Mouse (Mus musculus) kidney, adult 9 months (tissue): ENCODE measurements around the gene BC017158.

Source experiments
- DNase-seq: peaks from one replicate; pipeline ENCODE4 v3.0.0; 2022

Gene BC017158

DNA sequence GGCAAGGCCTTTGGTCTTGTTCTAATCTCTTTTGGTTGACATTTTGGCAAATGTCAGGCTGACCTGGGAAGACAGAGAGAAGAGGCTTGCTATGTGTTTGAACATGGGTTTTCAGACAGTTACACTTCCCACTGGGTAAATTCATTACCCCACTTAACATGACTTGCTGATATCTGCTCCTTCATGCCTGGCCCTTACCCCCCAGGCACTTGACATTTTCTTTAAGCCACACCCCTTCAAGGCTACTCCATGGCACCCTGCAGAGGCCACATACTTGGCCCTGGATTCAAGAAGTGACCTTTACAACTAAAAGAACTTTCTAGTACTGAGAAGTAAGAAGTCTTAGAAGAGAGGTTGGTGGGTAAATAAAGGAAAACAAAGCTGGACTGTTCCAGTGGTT is 9.9 kb upstream of the BC017158 start:
- DNase-seq: no peak

- DNase-seq: peak; percentile 49
These were observed 6.9 kb upstream of the BC017158 start for GRCm38 (mm10) chr7:128304907-128305306.

- DNase-seq: no peak
These were observed 6.2 kb upstream of the BC017158 start for GRCm38 (mm10) chr7:128304198-128304597.

GRCm38 (mm10) chr7:128302151-128302550 is 4.2 kb upstream of the BC017158 start:
- DNase-seq: no peak

DNA sequence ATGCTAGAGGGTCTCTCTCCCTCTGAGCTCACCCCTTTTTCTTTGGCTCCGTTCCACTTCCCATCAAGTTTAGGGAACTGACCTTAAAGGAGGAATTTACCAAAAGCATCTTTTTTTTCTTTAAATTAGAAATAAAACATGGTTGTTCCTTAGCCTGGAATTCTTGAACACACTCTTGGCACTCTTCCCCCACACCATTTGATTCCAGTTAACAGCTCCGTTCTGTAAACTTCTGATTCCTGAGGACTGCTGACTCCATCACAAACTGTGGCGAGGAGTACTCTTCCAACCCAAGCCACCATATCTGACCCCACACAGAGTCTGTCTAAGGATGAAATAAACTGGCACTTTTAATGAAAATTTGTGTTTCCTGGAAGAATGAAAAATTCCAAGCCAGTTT is 3.0 kb upstream of the BC017158 start:
- DNase-seq: no peak

GRCm38 (mm10) chr7:128298481-128299342 is 742 bp upstream of the BC017158 start:
- DNase-seq: no peak

DNA sequence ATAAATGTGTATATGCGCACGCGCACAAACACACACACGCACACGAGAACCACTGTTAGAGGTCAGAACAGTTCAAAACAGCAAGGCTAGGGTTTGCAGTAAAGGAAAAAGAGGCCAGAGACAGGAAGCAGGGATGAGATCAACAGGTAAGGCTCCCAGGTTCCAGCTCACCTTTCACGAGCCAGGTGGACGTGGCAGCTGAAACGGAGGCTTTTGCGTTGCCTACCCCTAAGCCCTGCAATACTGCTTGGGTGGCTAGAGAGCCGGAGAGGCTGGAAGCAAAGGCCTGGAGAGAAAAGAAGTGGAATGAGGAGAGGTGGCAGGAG is 716 bp downstream of the BC017158 start:
- DNase-seq: no peak

- no peak for DNase-seq
These were observed 1.5 kb downstream of the BC017158 start for GRCm38 (mm10) chr7:128296514-128296913.

GRCm38 (mm10) chr7:128294785-128295184 is 3.2 kb downstream of the BC017158 start:
- no peak for DNase-seq

DNA sequence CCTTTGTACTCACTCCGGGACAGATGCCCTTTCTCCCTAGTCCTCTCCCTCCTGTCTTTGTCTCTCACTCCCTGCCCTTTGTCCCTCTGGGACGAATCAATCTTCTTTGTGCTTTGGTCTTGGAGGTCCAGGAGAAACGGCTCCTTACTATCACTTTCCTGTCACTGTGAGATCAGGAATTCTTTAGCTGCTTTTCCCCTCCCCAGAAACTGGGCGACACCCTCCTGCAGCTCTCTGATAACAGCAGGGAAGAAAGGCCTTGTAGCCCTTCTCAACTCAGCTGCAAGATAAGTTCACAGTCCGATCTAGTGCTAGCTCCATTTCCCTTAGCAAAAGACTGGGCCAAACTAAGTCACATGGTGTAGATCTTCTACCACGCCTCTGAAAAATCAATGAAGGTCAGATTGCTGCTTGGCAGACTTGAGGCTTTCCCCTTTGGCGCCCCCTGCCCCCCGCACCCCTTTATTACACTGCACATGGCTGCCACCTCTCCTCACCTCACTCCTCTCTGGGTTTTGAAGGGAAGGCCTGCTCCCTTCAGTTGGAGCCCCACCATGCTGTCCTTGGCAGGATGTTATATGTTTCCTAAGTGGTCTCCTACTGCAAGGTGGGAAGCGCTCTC is 8.9 kb downstream of the BC017158 start:
- no peak for DNase-seq

- no peak for DNase-seq
These were observed 12.9 kb downstream of the BC017158 start for GRCm38 (mm10) chr7:128285060-128285459.

DNA sequence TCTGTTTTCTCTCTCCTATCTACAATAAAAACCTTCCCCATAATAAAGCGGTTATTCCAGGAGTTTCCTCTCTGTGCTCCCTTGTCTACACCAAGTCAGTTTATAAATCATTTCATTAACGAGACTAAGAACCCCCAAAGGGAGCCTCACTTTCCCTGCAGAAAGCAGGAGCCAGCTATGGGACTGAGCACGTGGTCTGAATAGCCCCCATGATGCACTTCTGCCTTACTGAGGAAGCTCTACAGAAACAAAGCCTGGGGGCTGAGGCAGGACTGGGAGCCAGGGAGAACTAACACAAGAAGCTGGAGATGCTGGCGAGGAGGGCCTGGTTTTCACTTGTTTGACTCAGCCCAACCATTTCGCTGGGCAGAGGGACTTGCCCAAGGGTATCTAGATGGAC is 13.9 kb downstream of the BC017158 start:
- DNase-seq: no peak

DNA sequence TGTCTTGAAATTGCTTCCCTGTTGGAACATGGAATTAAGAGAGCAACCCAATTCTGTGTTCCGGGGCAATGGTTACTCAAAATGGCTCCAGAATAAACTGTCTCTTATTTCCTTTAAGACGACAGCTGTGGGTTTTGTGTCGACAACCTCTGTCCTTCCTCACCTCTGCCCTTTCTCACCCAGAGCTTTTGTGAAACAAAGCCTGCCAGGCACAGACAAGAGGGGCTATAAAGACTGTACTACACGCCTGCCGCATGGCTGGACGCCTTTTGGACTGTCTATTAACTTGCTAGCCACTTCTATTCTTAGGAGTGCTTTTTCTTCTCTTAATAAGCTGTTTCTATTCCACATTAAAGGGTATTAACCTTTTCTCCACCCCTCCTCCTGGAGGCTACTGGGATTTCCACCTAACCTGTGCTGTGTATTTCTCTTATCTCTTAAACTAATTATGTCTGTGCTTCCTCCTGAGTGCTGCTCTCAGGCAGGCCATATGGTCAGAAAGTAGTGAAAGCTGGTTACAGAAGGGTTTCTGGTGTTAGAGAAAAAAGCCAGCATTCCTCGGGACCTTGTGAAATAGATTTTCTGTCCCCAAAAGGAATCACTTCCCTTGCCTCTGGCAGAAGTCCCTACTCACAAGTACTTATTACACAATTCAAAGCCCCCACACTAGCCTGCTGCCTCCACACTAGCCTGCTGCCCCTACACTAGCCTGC is 15.3 kb downstream of the BC017158 start:
- DNase-seq: no peak

- no peak for DNase-seq
These were observed 16.2 kb downstream of the BC017158 start for GRCm38 (mm10) chr7:128281765-128282164.

DNA sequence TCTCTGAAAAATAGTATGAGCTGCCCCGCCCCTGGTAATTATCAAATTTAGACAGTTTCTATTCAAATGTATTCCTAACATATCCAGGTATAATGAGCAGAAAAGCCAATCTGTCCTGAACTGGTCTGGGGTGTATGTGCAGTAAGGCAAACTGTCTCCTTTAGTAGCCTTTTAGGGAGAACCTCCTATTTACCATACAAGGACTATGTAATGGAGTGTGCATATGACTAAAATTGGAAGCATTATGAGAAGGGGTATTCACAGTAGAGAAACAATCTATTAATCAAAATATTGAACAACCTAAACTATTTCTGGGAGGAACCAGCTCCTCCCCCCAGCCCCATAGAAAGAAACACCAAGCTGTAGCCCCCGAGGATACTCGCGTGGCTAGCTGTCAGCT is 18.2 kb downstream of the BC017158 start:
- no peak for DNase-seq

- no peak for DNase-seq
These were observed 21.9 kb downstream of the BC017158 start for GRCm38 (mm10) chr7:128276051-128276450.

- no peak for DNase-seq
These were observed 26.5 kb downstream of the BC017158 start for GRCm38 (mm10) chr7:128271496-128271895.

GRCm38 (mm10) chr7:128270431-128270850 is 27.5 kb downstream of the BC017158 start:
- no peak for DNase-seq

GRCm38 (mm10) chr7:128267813-128268212 is 30.2 kb downstream of the BC017158 start:
- no peak for DNase-seq

GRCm38 (mm10) chr7:128267391-128267790 is 30.6 kb downstream of the BC017158 start:
- peak; percentile 67 for DNase-seq

DNA sequence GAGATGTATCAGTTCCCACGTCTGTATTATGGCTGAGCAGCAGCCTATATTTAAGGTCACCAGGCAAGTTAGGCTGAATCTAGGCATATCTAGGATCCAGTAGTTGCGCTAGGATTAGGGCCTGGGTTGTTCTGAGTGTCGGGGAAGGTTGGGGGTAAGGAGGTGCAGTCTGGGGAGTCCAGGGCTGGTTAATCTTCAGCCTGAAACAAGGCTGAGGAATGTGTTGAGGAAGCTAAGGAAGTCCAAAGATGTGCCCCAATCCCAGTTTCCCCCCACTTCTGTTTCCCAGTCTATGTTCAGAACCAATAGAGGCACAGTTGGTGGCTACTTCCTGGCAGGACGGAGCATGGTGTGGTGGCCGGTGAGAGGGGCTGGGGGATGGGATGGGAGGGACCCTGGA is 31.9 kb downstream of the BC017158 start:
- peak; percentile 59 for DNase-seq

GRCm38 (mm10) chr7:128265411-128265810 is 32.6 kb downstream of the BC017158 start, which contains the start of gene Slc5a2:
Slc5a2 (plus strand) TSS chr7:128265657.
- peak; percentile 68 for DNase-seq

GRCm38 (mm10) chr7:128256783-128257334 is 41.1 kb downstream of the BC017158 start:
- DNase-seq: no peak
